Mouse (Mus musculus) lung, adult 18-20 months (tissue): ENCODE measurements around the gene Gm9833.
"Not testable (repeated sequence)": the region's sequence is repeated elsewhere in the genome, so short reads cannot be mapped to it uniquely, and the experiment has no call there.

Experiments
- DNase-seq, 2 experiments: peaks; one replicate each; pipeline ENCODE4 v3.0.0; 2022; ENCODE audit warnings: mixed read lengths in 2 of 2

The Gm9833 gene

DNA sequence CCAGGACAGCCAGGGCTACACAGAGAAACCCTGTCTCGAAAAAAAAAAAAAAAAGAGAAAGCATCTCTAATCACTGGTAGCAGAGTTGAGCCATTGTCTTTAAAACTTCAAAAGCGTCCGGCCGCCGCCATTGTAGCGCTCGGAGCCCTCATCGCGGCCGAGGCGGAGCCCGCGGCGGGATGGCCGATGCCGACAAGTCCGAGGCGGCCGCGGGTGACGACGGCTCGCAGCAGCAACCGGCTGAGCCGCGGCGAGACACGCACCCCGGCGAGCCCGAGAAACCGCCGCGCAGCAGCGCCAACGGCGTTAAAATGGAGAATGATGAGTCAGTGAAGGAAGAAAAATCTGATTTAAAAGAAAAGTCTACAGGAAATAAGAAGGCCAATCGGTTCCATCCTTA, at the start of gene Gm9833:
Gene Gm9833, plus strand, starts transcription at position 117 of the 400 bp plus-strand sequence.
- DNase-seq, result not testable (repeated sequence)

DNA sequence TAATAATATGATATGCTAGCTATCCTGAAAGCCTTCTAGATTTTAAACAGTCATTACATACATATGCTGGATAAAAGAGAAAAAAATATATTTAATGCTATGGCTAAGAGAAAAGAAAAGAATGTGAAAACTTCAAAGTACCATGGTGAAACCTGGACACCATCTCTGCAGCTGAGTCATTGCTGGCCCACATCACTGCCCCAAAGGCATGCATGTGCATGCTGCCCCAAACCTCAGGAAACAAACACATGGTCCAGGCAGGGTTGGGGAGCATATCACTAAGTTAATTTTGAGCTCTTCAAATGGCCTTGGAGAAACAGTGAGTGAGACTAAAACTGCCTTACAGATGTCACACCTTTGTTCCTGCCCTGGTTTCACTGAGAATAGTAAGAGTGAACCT, 17.8 kb upstream of the Gm9833 start:
- no peak for DNase-seq

DNA sequence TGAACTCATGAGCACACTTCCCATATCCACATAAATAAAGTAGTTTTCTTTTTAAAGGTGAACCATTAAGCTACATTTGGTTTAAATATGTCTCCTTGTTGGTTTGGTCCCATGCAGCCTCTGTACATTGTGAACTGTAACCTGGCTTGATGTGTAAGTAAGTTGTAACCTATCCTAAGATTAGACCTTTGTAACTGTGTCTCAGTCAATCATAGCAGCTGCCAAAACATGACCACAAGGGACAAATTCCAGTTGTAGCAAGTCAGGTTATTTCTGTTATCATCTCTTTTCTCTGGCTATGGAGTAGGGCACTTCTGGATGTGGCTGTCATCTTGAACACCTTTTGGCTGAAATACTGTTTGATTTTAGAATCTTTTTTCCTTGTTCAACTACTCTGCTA, 12.1 kb upstream of the Gm9833 start:
- no peak for DNase-seq

DNA sequence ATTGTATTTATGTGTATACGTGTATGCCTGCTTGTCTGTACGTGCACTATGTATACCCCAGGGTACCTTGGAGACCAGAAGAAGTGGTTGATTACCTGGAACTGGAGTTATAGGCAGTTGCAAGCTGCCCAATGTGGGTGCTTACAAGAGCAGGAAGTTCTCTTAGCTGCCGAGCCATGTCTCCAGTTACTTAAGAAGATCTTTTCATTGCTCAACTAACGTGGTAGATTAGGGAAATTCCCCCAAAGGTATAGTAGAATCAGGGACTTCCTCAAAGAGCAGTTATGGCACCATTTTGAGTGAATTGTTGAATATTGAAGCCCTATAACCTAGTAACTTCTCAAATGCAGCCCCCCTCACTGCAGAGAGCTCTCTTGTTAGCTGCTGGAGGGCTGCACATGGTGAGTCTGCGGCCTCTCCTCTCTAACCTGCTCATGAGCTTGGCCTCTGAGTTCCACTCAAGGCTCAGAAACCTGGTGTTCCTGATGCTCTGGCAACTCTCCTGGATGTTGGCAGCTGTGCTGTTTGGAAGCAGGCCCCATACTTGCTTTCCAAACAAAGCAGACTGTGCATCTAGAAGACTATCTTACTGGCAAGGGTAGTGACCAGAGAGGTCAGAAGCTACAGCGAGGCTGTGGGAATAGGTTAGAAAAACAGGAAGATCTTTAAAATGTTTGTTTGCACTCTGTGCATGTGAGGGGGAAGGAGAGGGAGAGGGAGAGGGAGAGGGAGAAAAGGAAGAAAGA, 10.6 kb upstream of the Gm9833 start:
- no peak for DNase-seq

DNA sequence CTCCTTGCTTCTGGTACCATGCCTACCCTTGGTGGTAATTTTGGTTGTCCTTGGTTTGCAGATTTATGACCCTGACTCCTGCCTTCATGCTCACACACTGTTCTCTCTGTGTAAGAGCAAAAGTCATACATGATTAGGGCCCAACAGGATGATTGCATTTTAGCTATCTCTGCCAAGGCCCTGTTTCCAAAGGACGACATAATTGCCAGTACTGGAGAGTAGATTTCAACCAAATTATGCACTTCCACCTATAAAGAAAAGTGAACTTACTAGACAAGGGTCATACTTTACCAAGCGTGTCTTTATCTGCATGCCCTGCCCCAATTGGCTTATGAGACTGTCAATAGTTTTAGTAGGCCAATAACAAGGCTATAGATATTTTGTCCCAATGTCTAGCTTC, 9.8 kb upstream of the Gm9833 start:
- no peak for DNase-seq

DNA sequence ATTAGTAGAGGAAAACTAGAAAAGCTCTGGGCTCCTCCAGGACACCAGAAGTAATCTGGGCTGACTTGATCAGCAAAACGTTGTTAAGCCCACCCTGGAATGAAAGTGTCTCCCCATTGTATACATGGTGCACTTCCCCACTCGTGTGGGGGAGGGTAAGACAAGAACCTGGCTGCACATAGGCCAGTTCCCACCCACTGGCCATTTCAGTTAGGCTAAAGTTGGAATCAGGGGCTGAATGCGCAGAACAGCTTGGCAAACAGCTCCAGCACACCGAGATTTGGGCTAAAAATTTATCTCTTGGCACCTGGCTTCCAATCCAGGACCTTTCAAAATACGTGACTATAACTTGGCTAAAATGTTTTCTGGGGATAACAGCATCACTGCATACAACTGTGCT, 6.6 kb upstream of the Gm9833 start:
- no peak for DNase-seq

DNA sequence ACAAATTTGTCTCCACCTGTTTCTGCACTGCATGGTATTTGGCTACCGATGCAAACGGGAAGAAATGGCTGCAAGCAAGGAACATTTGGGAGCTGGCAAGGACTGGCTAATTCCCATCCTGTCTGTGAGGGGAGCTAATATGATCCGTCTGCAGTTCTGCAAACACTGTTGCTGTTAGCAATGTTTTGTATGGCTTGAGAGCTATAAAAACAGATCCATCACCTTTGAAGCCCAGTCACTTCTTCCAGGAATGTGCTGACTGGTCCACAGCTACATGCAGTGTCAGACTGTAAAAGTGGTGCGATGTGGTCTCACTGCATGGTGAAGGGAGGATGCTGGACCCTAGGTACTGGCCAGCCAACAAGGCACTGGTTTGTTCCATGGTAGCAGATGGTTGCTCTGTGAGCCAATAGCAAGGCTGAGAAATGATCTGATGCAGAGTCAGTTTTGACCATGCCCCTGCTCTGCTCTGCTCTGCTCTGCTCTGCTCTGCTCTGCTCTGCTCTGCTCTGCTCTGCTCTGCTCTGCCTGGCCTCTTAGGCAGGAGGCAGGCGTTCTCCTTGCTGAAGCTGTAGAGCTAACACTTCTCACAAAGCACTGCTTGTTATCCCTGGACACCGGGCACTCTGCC, 5.9 kb upstream of the Gm9833 start:
- DNase-seq, result no peak

DNA sequence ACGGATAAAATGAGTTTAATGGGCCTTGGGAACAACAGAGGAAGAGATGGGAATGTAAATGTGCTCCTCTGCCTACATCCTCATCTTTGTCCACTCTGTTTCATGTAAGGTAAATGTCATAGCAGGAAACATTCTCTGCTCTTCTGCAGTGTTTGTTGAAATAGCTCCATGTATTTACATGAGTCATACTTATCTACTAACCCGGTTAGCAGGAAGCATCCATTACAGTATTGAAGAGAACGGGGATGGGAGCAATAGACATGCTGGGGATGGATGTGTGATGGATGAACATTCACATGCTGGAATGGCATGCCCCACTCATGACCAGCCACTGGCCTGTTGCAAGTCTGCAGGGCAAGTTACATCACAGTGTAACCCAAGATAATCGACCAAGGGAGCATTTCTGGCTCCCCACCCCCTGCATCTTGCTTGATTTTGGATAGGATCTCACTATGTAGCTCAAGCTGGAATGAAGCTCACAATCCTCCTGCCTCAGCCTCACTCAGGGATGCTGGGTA, 5.3 kb upstream of the Gm9833 start:
- DNase-seq, result no peak

DNA sequence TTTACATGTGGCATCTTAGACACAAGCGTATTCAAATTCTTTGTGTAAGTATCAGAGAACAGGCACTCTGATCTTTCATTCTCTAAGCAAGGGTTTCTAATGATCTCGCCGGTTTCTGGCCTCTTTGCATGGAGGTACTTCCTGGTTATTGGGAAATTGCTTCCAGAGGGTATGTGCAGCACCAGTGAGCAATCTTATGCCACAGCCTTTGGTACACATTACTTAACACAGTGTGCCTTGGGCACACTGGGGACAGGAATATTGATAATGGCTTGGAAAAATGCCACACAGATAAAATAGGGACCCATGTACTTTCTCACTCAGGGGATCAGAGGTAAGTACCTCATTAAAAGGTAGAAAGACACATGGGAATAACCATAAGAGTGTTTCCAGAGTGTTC, 3.8 kb upstream of the Gm9833 start:
- DNase-seq, result no peak

DNA sequence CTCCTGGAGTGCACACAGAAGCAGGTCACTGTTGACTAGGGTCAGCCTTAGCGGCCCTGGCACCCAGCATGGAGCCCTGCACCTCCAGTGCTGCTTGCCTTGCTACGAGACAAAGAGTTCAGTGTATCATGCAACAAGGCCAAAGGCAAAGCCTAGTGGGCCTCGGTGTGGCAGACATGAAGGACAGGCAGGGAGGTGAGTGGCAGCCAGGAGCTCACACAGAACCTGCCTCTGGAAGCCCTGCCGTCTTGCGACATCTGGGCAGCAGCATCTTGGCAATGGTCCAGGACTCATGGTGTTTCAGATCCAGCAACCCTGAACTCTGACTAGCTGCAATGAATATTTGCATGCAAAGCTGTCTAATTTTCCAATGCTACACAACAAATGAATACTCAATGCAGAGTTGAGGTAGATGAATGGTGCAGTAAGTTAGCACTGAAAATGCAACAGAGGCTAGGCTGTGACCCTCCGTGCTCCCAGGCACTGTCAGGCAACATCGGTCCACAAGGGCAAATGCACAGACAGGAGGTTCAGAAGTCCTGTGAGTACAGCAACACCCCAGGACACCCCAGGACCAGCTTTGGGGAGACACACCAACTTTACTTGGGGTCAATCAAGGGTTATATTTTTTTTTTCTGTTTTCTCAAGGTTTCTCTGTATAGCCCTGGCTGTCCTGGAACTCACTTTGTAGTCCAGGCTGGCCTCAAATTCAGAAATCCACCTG, 2.4 kb upstream of the Gm9833 start:
- peak; percentile 32 to 50 for DNase-seq

DNA sequence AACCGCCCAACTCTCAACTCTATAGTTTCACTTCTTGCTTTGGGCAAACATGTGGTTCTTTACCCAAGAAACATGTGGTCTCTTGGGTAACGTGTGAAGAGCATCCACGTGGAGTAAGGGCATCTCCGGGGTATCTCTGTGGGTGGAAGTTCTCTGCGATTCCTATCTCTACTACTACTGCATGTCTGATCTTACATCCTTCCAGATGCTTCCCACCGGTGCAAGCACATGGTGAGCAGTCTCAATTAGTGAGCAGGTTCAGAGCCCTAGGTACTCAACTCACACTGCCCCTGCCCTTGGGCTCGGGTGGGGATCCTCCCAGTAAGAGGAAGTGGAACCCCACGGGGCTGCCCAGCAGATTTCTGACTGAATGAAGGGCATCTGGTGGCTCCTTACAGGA, 399 bp upstream of the Gm9833 start:
- DNase-seq, result no peak

DNA sequence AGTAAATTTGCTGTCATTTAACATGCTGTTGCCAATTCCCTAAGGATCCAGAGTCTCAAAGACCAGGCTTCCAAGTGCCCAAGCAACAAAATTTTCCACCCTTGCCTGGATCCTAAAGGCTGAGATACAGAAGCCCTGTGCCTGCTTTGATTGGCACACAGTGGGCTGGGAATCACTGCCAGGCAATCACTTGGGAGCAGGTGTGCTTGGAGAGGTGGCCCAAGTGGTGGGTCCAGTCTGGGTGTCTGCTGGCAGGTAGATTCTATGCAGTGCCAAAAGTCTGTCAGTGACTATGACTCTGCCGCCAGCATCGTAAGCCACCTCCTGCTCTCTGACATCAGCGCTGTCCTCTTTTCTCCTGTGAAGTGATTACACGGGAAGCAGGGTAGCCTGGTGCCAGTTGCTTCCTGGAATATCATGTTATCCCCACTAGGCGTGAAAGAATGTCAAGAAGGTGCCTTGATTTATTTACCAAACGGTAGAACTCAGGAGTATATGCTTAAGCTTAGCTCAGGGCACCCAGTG, 3.8 kb downstream of the Gm9833 start:
- no peak for DNase-seq

DNA sequence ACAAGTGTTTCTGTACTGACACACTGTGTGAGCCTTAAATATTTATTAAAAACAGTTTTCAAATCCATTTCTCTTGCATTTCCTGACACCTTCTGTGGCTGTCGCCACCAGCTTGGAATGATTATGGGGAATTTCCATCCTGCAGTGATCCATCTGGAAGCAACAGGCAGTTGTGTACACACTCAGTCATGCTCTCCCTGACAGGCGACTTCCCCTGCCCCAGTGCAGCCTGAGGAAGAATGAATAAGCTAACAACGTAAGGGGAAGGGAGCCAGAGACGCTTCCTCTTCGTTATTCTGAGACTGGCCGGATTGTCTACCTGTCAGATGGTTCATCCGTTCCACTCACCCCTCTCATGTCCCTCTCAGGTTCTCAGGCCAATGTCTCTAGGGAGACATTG, 4.6 kb downstream of the Gm9833 start:
- DNase-seq, result no peak

DNA sequence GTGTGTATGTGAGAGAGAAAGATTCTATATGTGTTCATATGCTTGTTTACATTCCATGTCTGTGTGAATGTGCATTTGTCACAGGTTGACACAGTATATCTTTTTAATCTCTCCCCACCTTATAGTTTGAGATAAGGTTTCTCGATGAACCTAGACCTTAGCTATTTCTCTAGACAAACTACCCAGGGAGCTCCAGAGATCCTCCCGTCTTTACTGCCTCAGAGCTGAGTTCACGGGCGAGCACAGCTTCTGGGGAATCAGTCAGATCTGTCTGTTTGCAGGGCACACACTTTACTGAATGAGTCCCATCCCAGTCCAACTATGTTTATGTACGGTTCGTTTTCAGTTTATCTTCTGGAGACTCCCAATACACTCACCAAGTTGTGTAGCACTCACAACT, 5.0 kb downstream of the Gm9833 start:
- no peak for DNase-seq

DNA sequence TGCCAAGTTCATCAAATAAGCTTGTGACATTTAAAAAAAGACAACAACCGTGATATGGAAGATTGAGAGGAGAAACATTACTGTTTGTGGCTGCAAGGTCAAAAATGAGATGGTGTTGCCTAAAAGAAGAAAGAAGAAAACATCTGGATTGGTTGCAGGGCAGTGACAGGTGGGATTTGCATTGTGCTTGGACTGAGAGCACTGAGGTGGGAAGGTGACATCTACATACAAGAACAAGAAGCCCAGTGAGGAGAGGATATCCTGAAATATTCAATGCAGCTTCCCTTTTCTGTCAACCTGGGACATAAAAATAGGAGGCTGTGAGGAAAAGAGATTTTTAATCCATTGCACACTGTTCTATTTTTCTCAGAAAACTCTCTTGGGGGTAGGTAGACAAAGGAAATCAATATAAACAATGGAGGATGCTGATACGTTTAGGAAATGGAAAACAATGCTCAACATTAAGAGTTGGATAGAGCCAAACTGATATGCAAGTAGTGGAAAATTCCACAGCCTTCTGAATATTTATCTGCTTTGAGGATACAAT, 7.2 kb downstream of the Gm9833 start:
- DNase-seq, result no peak

DNA sequence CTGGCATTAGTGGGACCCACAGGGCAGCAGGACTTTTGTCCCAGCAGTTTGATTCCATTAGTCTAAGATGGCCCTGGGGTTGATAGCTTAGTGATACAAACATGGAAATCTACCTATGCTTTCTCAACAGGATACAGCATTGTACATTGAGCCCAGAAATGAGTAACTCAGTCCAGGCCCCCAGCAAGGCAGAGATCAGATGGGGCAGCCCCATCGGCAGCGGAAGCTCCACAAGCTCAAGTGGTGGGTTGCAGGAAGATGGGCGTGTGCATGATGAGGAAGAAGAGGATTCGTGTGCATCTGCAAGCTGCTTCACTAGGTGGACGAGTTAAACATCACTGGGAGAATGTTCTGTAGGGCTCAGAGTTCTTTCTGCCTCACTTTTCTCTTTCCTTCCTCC, 11.8 kb downstream of the Gm9833 start:
- DNase-seq, result no peak

DNA sequence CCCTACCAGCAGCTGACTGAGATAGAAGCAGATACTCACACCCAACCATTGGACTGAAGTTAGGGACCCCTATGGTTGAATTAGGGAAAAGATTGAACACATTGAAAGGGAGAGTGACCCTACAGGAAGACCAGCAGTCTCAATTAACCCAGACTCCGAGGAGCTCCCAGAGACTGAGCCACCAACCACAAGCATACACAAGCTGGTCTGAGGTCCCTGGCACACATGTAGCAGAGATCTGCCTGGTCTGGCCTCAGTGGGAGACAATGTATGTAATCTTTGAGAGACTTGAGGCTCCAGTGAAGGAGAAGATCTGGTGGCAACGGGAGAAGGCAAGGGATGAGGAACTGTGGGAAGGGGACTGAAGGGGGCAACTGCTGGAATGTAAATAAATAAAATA, 23.7 kb downstream of the Gm9833 start:
- DNase-seq, result no peak

DNA sequence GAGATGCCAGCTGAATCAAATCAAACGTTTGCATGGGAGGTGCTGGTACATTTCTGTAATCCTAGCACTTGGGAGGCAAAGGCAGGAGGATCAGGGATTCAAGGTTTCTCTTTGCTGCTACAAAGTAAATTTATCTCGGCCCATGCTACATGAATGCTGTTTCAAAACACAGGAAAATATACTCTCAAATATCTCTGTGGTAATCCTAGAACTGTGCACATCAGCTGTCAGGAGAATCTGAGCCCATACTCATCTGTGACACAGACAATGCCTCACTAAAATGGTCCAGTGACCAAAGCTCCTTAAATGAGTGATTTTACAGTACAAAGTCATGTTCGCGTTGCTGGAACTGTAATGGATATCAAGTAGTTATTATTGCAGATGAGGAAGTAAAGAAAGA, 24.3 kb downstream of the Gm9833 start:
- DNase-seq, result no peak

DNA sequence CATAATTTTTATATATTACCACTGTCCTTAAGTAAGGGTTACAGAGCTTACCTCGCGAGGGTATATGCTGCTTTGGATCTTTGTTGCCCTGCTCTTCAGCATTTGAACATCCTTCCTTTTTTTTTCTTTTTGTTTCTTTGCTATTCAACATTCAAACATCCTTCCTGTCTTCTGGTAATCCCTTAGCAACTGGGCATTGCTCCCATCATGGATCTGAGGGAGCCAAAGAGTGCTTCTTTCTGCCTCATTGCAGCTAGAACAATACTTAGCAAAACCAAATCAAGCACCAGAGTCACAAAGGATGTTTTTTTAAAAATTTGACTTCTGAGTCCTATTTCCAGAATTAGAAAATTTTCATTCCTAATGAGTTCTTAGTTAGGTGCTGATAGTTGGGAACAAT, 24.8 kb downstream of the Gm9833 start:
- DNase-seq, result no peak

DNA sequence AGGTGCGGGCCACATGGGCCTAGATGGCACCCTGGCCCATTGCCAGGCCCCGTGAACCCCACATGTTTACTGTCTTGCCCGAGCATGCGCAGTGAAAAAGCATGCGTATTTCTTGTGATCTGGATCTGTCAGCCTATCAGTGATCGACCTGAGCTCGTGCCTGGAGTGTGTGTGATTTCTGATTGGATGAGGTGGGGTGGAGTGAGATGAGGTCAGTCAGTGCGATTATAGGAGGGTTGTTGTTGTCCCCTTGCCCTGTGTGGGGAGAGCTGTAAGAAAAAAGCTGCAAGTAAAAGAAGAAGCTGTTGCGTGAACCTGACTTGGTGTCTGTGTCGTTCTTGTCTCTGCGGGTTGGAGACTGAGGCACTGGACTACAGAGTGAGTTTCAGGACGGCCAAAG, 28.6 kb downstream of the Gm9833 start:
- DNase-seq, result no peak

DNA sequence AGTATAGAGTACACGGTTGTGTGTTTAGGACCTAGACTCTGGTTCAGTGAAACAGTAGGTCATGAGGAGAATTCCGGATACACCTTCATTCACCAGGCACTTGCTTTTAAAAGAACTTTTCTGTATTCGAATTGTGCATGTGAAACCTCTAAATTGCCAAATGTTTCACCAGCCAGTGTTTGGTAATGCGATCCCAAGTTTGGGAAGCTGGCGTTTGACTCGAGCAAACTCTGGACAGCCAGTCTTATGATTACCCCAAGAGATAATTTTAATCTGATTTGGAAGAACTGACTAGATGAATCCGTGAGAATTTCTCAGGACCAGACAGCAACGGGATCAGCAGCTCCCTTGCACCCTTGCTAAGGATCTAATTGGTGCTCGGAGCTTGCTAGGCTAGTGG, 33.3 kb downstream of the Gm9833 start:
- no peak for DNase-seq

DNA sequence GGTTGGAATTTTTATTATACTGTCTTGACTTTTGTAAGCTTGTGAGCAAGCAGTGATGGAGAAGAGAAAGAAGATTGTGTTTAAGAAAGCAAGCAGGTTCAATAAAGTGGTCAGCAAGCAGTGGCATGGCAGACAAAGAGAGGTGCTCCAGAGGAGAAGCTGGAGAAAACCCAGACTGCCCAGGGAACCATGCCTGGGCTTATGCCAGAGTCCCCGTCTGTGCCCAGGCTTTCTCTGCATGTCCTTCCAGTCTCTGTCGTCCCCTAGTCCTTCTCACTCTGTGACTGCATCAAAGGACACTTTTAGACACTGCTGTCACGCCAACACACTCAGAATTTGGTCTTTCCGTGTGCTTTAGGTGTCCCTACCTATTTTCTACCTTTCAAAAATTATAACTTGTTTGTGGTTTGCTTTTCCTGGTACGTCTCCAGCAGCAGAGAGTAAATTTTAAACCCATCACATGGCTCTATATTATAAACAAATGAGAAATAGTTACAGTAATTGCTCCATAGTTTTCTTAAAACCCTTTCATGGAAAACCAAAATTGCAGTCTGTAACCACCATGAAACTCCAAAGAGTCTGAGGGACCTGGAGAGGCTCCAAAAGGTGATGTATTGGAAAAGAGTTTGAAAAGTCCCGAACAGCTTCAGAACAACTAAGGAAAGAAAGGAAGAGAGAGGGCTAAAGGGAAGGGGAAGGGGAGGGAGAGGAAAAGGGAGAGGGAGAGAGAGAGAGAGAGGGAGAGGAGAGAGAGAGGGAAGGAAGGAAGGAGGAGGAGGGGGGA, 34.2 kb downstream of the Gm9833 start:
- DNase-seq, result no peak

DNA sequence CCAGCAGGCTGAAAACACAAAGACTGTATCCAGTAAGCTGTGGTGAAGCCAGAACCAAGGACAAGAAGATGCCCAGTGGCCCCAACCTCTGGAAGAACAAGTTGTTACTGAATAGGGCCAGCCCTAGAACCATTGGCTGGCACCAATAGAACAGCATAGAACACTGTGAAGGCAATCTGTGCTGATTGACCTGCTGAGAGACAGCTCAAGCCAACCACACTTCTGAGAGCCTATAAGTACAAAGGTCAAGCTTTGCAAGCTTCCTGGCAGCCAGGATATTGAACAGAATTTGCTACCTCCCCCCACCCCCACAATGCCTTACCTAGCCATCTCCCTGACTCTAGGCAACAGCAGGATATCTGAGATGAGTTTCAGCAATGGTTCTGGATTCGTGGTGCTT, 35.7 kb downstream of the Gm9833 start:
- no peak for DNase-seq
